Mouse (Mus musculus) left cerebral cortex, postnatal 14 days (tissue): ENCODE measurements at regions not wholly inside any gene's neighbourhood (a gene's known extent, or its start where the extent isn't known, plus 50 kb on each side); places are given as distances from the start of the nearest gene placed in this dataset.

Source experiments
- DNase-seq, 2 experiments: peaks; one replicate each; pipeline ENCODE4 v3.0.0; 2021 to 2022; ENCODE audit warnings: low spot score in 2 of 2, mixed read lengths in 1 of 2
- intact Hi-C: fragments of 180-260 bp; cut with DNase I; formaldehyde crosslinking; loops from one replicate; pipeline ENCODE4 v1.15.1; 2025

GRCm38 (mm10) chr2:11365371-11365770, 188.5 kb downstream of the Pfkfb3 start:
- no peak for DNase-seq
- intact Hi-C loops: no loop called here

- intact Hi-C loops: no loop called here
- DNase-seq: no peak
These were observed 189.8 kb downstream of the Pfkfb3 start for GRCm38 (mm10) chr2:11364111-11364510.

GRCm38 (mm10) chr2:11363061-11363464, 190.8 kb downstream of the Pfkfb3 start:
- DNase-seq: no peak
- intact Hi-C loops: no loop called here

GRCm38 (mm10) chr2:11362205-11362994, 190.5 kb downstream of the Prkcq start:
- intact Hi-C loops: no loop called here
- DNase-seq: peak; percentile 20 to 34

GRCm38 (mm10) chr2:11359280-11359679, 187.4 kb downstream of the Prkcq start:
- intact Hi-C loops: no loop called here
- no peak for DNase-seq

- intact Hi-C loops: no loop called here
- DNase-seq: no peak
These were observed 184.8 kb downstream of the Prkcq start for GRCm38 (mm10) chr2:11356714-11357113.

GRCm38 (mm10) chr2:11355594-11355993, 183.7 kb downstream of the Prkcq start:
- intact Hi-C loops: no loop called here

More at GRCm38 (mm10) chr2:11355594-11355993, 183.7 kb downstream of the Prkcq start:
- DNase-seq: no peak
